Mouse (Mus musculus) small intestine, adult 2 months (tissue): ENCODE results near the gene Sgms1. TPM values are rescaled to one million over a fixed set of nuclear protein-coding genes. Genes with fewer than 3 reads are reported as not detected.

Experiments used
- H3K27ac ChIP-seq: fragments of 200-500 bp; 2 replicates; pipeline ENCODE4 v1.5.1; 2012; ENCODE audit warnings: low read depth, low read length, control low read depth, inconsistent platforms; ENCODE audit not compliant: insufficient read depth
- H3K27me3 ChIP-seq: fragments of 200-500 bp; 2 replicates; pipeline ENCODE4 v1.6.1; 2012; ENCODE audit warnings: mild to moderate bottlenecking, moderate library complexity, low read length, inconsistent platforms; ENCODE audit not compliant: control insufficient read depth, insufficient read depth
- H3K36me3 ChIP-seq: fragments of 200-500 bp; 2 replicates; pipeline ENCODE4 v1.6.1; 2012; ENCODE audit warnings: mild to moderate bottlenecking, low read length, control low read depth, inconsistent platforms; ENCODE audit not compliant: control insufficient read depth, insufficient read depth
- H3K4me1 ChIP-seq: fragments of 200-500 bp; 2 replicates; pipeline ENCODE4 v1.6.1; 2012; ENCODE audit warnings: low read length, inconsistent platforms, mixed read lengths; ENCODE audit not compliant: control insufficient read depth, insufficient read depth, insufficient read length
- H3K4me3 ChIP-seq: fragments of 200-500 bp; 2 replicates; pipeline ENCODE4 v1.5.1; 2012; ENCODE audit warnings: low read depth, mild to moderate bottlenecking, control low read depth, inconsistent platforms, low read length, moderate library complexity
- CTCF ChIP-seq: fragments of 200-500 bp; IDR thresholded peaks from 2 replicates; pipeline ENCODE4 v1.5.1; 2012; ENCODE audit warnings: low read depth, mild to moderate bottlenecking, control low read depth, inconsistent platforms, low read length, moderate library complexity, mixed read lengths; ENCODE audit not compliant: insufficient replicate concordance, insufficient read length; ENCODE audit errors: extremely low read depth
- POLR2A ChIP-seq: fragments of 200-500 bp; IDR thresholded peaks from 2 replicates; pipeline ENCODE4 v1.6.1; 2012; ENCODE audit warnings: low read depth, mild to moderate bottlenecking, control low read depth, inconsistent platforms, low read length, moderate library complexity
- WGBS: fragments of 180-500 bp; shearing (Covaris S2); methylation state at CpG from one replicate; pipeline ENCODE4 v1.1.7; 2018; 5-methylcytosine and 5-hydroxymethylcytosine counted together
- polyA plus RNA-seq: library from polyadenylated mRNA; depleted of rRNA; stranded (reverse); fragments of >200 nt; gene quantifications from 2 replicates; pipeline ENCODE4 v1.2.3, GENCODE M21; 2012

The Sgms1 gene
- polyA plus RNA-seq, 1 experiment, result 7.5 TPM

DNA sequence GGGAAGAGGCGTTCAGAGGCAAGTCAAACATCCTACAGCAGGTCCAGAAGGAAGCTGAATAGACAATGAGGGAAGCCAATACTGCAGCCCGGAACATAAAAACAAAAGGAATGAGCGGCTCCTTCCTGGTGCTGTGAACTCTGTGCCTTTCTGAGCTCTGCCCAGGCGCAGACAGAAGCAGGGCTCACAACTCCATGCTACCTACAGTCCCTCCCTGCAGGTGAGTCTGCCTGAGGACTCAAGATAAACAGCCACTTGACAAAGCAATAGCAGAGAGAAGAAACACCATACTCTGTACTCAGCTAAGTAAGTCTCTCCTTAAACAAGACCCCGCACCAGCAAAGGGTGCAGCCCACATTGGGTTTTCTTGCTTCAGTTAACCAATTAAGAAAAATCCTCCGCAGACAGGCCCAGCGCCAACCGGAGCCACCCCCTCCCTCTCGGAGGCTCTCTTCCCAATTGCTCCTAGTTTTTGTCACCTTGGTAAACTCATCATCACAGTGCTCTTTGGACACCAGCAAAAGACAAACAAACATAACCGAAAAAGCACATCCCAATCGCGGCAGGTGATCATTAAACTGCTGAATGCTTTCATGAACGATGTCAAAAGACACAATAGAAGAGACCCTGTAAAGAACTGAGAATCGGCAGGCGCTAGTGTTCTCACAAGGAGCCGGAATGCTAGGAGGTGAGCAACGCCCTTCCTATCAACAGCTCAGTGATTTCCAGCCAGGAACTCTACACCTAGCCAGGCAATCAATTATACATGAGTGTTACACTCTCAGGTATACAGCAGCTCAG, 45.4 kb downstream of the Sgms1 start:
- Histone ChIP-seq H3K36me3 (no peaks in the 10 kb centered on the region), H3K27ac (peak overlapping the region; percentile 90), H3K4me3 (peak overlapping the region; percentile 51), H3K4me1 (peaks cover 10% of the 10 kb centered on the region), H3K27me3 (no peaks in the 10 kb centered on the region)
- TF ChIP-seq POLR2A, result no peak
- TF ChIP-seq CTCF, result no peak
- WGBS, result 26% methylated on average over 17 of the region's 17 CpGs

DNA sequence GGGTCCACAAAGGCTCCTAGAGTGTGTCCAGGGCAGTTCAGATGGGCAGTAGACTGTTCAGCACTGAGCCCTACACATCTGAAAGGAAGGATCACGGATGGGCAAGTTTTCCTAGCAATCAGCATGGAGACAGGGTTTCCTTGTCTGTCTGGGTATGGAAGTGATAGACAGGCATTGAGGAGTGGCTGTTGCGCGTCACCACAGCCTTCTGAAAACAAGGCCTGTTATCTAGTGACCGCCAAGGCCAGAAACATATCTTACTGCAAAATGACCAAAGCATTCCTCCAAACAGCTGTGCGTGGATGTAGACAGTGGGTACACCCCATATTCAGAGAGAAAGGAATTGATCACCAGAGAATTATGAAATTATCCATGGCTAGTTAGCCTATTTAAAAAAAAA, 47.1 kb downstream of the Sgms1 start:
- TF ChIP-seq CTCF, result no peak
- TF ChIP-seq POLR2A, result no peak
- WGBS, result 90% methylated on average over 5 of the region's 5 CpGs
- H3K36me3 ChIP-seq, result no peaks in the 10 kb centered on the region

DNA sequence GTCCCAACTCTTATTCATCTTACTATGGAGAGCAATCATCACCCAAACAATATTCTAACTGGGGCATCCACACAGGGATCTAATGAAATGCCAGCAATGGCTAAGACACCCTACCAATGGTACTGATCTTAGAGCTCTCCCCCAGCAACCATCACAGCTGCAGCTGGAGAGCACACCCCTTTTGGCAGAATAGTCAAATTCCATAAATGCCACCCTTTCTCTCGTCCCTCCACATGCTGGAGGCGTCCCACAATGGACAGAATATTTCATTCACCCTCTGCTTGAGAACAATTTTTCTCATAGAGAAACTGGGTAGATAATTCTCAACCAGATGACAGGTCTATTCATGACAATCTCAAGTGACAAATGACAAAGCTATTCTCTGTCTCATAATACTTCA, 48.4 kb downstream of the Sgms1 start:
- Histone ChIP-seq H3K27me3 (no peaks in the 10 kb centered on the region), H3K4me1 (peaks cover 3% of the 10 kb centered on the region), H3K4me3 (no peak overlapping the region), H3K36me3 (no peaks in the 10 kb centered on the region), H3K27ac (no peak overlapping the region)
- TF ChIP-seq CTCF (no peak), POLR2A (no peak)
- 59% methylated on average over 2 of the region's 2 CpGs for WGBS

More for the DNA sequence above, 47.1 kb downstream of the Sgms1 start:
- Histone ChIP-seq H3K27ac (no peak overlapping the region), H3K27me3 (no peaks in the 10 kb centered on the region), H3K4me1 (peaks cover 8% of the 10 kb centered on the region), H3K4me3 (no peak overlapping the region)

DNA sequence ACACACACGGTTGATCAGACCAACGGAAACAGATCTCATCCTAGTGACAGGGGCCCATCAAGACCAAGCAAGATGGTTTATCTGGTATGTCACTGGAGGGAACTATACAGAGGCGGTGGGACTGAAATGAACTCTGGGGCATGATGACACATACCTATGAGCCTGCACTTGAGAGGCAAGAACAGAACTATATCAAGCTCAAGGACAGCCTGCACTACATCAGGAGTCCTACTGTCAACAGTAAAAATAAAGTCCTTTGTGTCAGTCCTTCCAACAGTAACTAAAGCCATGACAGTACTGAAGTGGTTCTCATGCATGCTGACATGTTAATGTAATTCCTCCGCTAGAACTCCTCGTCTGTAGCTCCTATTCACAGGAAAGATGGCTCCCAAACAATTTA, 49.3 kb downstream of the Sgms1 start:
- Histone ChIP-seq H3K36me3 (no peaks in the 10 kb centered on the region), H3K4me1 (peaks cover under 1% of the 10 kb centered on the region; the same call in 1 of the 2 replicates), H3K27me3 (no peaks in the 10 kb centered on the region), H3K27ac (no peak overlapping the region), H3K4me3 (no peak overlapping the region)
- 97% methylated on average over 5 of the region's 5 CpGs for WGBS
- TF ChIP-seq POLR2A (no peak), CTCF (no peak)

DNA sequence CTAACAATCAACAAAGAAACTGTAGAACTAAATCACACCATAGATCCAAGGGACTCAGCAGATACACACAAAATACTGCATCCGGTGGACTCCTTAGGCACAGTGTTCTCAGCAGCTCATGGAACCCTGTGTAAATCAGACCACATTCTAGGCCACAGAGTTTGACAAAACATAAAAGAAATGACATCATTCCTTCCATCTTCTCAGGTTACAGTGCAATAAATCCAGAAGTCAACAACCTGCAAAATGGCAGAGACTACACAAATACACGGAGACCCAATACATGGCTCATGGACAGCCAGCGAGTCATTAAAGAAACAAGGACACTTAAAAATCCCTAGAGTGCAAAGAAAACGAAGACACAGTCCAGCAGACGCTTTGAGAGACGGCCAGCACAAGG, 51.8 kb downstream of the Sgms1 start:
- Histone ChIP-seq H3K27me3 (no peaks in the 10 kb centered on the region), H3K27ac (no peak overlapping the region), H3K4me3 (no peak overlapping the region), H3K4me1 (no peaks in the 10 kb centered on the region), H3K36me3 (no peaks in the 10 kb centered on the region)
- WGBS, result 66% methylated on average over 6 of the region's 6 CpGs
- no peak for TF ChIP-seq POLR2A
- no peak for TF ChIP-seq CTCF

DNA sequence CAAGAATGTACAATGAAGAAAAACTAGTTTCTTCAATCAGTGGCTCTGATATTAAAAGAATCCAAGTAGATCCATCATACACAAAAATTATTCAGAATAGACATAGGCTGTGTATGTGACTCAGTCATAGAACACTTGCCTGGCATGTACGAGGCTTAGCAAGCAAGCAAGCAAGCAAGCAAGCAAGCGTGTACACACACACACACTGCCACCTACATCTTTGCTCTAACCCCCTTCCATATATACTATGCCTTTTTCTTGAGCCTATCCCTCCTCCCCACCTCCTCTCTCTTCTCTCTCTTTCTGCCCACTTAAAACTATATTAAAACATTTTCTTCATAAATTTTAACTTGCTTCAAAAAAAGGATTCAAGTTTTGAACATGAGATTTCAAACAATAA, 54.8 kb downstream of the Sgms1 start:
- 87% methylated on average over 2 of the region's 2 CpGs for WGBS
- no peak overlapping the region for H3K4me3 ChIP-seq
- H3K4me1 ChIP-seq, result no peaks in the 10 kb centered on the region
- no peaks in the 10 kb centered on the region for H3K36me3 ChIP-seq
- TF ChIP-seq POLR2A (no peak), CTCF (no peak)
- no peaks in the 10 kb centered on the region for H3K27me3 ChIP-seq
- no peak overlapping the region for H3K27ac ChIP-seq

DNA sequence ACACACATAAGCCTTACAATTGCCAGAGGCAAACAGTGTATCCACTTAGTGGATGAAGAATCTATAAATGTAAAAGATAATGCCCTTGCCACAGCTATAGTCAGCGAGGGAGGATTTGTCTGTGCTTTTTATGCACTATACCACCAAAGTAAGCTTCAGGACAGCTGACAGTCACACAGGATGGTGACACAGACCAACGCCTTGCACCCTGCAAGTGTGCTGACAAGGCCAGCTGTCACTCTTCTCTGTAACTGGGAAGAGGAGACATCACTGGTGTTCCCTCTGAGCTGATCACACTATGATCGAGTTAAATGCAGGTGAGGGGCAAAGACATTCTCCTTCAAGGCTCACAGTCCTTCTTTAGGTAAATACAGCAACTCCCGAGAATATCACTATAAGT, 56.0 kb downstream of the Sgms1 start:
- TF ChIP-seq POLR2A, result no peak
- TF ChIP-seq CTCF, result no peak
- Histone ChIP-seq H3K27ac (no peak overlapping the region), H3K36me3 (no peaks in the 10 kb centered on the region), H3K27me3 (no peaks in the 10 kb centered on the region), H3K4me3 (no peak overlapping the region), H3K4me1 (no peaks in the 10 kb centered on the region)
- WGBS, result 85% methylated on average over 4 of the region's 4 CpGs
